Mouse (Mus musculus) forebrain, embryonic 15.5 days (tissue): ENCODE measurements around the gene Bcl3. TPM values are rescaled to one million over a fixed set of nuclear protein-coding genes. Genes with fewer than 3 reads are reported as not detected.

Experiments
- ATAC-seq: fragments of 200-750 bp; cut with Nextera tagmentation; replicated peaks from 2 replicates; pipeline ENCODE4 v1.8.0; 2017; ENCODE audit warnings: mild to moderate bottlenecking, moderate TSS enrichment, moderate library complexity
- H3K27ac ChIP-seq: fragments of 300-500 bp; sonication (generic); replicated peaks from 2 replicates; pipeline ENCODE4 v1.5.1; 2015; ENCODE audit warnings: mild to moderate bottlenecking, inconsistent platforms
- H3K27me3 ChIP-seq: fragments of 300-500 bp; sonication (generic); 2 replicates; pipeline ENCODE4 v1.6.1; 2015; ENCODE audit warnings: inconsistent platforms
- H3K36me3 ChIP-seq: fragments of 300-500 bp; sonication (generic); 2 replicates; pipeline ENCODE4 v1.6.1; 2015; ENCODE audit warnings: mild to moderate bottlenecking, inconsistent platforms
- H3K4me1 ChIP-seq: fragments of 300-500 bp; sonication (generic); 2 replicates; pipeline ENCODE4 v1.6.1; 2015; ENCODE audit warnings: inconsistent platforms
- H3K4me2 ChIP-seq: fragments of 300-500 bp; sonication (generic); replicated peaks from 2 replicates; pipeline ENCODE4 v1.6.1; 2015; ENCODE audit warnings: mild to moderate bottlenecking, inconsistent platforms
- H3K4me3 ChIP-seq: fragments of 300-500 bp; sonication (generic); 2 replicates; pipeline ENCODE4 v1.5.1; 2015; ENCODE audit warnings: mild to moderate bottlenecking, inconsistent platforms
- H3K9ac ChIP-seq: fragments of 300-500 bp; sonication (generic); replicated peaks from 2 replicates; pipeline ENCODE4 v1.6.1; 2015; ENCODE audit warnings: mild to moderate bottlenecking, inconsistent platforms
- H3K9me3 ChIP-seq: fragments of 300-500 bp; sonication (generic); 2 replicates; pipeline ENCODE4 v1.6.1; 2016; ENCODE audit warnings: inconsistent platforms
- WGBS: fragments of 180-500 bp; shearing (Covaris S2); methylation state at CpG from one replicate; pipeline ENCODE4 v1.1.7; 2015; ENCODE audit warnings: mixed read lengths; 5-methylcytosine and 5-hydroxymethylcytosine counted together
- polyA plus RNA-seq: library from polyadenylated mRNA; unstranded; fragments of >200 nt; fragmentation: Nextera tagmentation; extraction: Ambion mirVana; gene quantifications from 2 replicates; pipeline ENCODE4 v1.2.1, GENCODE M21; 2015

The Bcl3 gene
- polyA plus RNA-seq, 1 experiment from 2014 or later, result 1.3 TPM

DNA sequence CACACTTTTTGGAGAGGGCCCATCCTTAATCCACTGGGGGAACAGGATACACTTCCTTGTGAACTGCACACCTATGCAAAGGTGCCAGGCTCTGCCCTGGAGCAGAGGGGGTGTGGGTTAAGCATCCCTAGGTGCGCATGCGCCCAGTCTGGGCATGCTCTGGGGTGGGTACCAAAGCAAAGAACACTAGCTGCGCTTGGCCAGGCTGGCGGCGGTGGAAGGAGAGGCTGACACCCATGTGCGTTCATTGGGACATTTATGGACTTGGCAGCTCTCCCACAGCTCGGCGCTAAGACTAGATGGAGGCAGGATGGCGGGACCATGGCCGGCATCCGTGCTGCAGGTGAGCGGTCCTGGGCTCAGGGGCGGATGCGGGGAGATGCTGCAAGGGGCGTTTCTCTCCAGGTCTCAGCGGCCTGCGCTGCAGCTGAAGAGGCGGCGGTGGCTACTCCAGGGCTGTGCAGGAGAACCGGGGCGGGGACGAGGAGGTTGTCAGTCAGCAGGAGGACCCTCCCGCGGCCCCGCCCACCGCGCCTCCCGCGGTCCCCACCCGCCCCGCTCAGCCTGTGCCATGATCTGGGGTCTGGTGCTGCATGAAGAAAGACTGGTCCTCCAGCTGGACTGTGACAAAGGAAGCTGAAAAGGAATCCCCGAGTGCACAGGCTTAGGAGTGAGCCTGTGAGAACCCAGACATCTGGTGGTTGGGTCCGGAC lies 29.4 kb upstream of the Bcl3 start, which contains the start of gene Gm19345:
Gene Gm19345, plus strand, starts transcription at position 146 of the 713 bp plus-strand sequence.
- peak; percentile 83 for ATAC-seq
- no peak within 1 kb of the TSS for H3K27ac ChIP-seq
- peak within 1 kb of the TSS; percentile 61 for H3K9ac ChIP-seq
- 2% methylated on average over 33 of the region's 33 CpGs for WGBS
- H3K36me3 ChIP-seq, result no peaks in the 10 kb centered on the region
- H3K9me3 ChIP-seq, result no peaks in the 10 kb centered on the region
- H3K4me1 ChIP-seq, result peaks cover 8% of the 10 kb centered on the region; the same call in 1 of the 2 replicates
- no peaks in the 10 kb centered on the region; the same call in 1 of the 2 replicates for H3K27me3 ChIP-seq
- H3K4me2 ChIP-seq, result peak within 1 kb of the TSS; percentile 57
- peak within 1 kb of the TSS; percentile 48 for H3K4me3 ChIP-seq

- no peaks in the 10 kb centered on the region for H3K36me3 ChIP-seq
- H3K9ac ChIP-seq, result no peak overlapping the region
- 70% methylated on average over 15 of the region's 15 CpGs for WGBS
- no peak for ATAC-seq
- no peaks in the 10 kb centered on the region for H3K4me1 ChIP-seq
- H3K4me2 ChIP-seq, result no peak overlapping the region
- H3K27me3 ChIP-seq, result peaks cover 6% of the 10 kb centered on the region; the same call in 1 of the 2 replicates
- H3K9me3 ChIP-seq, result no peaks in the 10 kb centered on the region
- no peak overlapping the region for H3K4me3 ChIP-seq
- H3K27ac ChIP-seq, result no peak overlapping the region
Observed at GRCm38 (mm10) chr7:19844521-19845171, 22.1 kb upstream of the Bcl3 start.

GRCm38 (mm10) chr7:19843561-19843960 lies 21.0 kb upstream of the Bcl3 start:
- WGBS, result 5% methylated on average over 11 of the region's 11 CpGs

DNA sequence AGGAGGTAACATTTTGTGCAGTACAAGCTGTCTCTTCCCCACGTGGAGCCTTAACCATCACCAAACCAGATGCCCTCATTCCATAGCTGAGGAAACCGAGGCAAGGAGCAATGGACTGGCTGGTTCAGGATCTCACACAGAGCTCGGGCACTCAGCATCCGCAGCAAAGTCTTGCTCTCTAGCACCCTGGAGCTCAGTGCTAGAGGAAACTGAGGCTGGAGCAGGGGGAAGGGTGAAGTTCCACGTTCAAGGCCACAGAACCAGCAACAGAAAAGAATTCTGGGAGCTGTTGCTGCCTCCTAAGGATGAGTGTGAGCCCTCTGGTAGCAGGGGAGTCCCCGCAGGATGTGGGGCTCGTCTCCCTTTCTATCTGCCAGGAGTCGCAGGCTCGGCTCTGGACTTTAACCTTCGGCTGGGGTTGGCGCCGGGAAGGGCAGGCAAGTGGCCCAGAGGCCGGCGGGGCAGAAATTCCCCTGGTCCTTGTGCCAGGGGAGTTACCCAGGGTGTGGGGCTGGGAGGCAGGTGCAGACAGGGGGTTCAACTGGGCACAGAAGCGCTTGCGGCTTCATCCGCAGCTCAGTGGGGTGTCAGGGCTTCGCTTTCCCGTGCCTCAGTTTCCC lies 20.4 kb upstream of the Bcl3 start:
- Histone ChIP-seq H3K27ac (no peak overlapping the region), H3K36me3 (no peaks in the 10 kb centered on the region), H3K4me2 (no peak overlapping the region), H3K9me3 (no peaks in the 10 kb centered on the region), H3K9ac (no peak overlapping the region), H3K27me3 (peaks cover 6% of the 10 kb centered on the region; the same call in 1 of the 2 replicates), H3K4me3 (no peak overlapping the region), H3K4me1 (no peaks in the 10 kb centered on the region)
- 29% methylated on average over 19 of the region's 19 CpGs for WGBS
- no peak for ATAC-seq

More at GRCm38 (mm10) chr7:19843561-19843960, 21.0 kb upstream of the Bcl3 start:
- no peaks in the 10 kb centered on the region for H3K4me1 ChIP-seq
- H3K27ac ChIP-seq, result no peak overlapping the region
- no peak overlapping the region for H3K4me2 ChIP-seq
- H3K9me3 ChIP-seq, result no peaks in the 10 kb centered on the region
- no peaks in the 10 kb centered on the region for H3K36me3 ChIP-seq
- H3K4me3 ChIP-seq, result no peak overlapping the region
- H3K27me3 ChIP-seq, result peaks cover 6% of the 10 kb centered on the region; the same call in 1 of the 2 replicates
- ATAC-seq, result 0 out of 2 replicates have a peak, but pooled peaks have one; percentile 41
- H3K9ac ChIP-seq, result no peak overlapping the region

DNA sequence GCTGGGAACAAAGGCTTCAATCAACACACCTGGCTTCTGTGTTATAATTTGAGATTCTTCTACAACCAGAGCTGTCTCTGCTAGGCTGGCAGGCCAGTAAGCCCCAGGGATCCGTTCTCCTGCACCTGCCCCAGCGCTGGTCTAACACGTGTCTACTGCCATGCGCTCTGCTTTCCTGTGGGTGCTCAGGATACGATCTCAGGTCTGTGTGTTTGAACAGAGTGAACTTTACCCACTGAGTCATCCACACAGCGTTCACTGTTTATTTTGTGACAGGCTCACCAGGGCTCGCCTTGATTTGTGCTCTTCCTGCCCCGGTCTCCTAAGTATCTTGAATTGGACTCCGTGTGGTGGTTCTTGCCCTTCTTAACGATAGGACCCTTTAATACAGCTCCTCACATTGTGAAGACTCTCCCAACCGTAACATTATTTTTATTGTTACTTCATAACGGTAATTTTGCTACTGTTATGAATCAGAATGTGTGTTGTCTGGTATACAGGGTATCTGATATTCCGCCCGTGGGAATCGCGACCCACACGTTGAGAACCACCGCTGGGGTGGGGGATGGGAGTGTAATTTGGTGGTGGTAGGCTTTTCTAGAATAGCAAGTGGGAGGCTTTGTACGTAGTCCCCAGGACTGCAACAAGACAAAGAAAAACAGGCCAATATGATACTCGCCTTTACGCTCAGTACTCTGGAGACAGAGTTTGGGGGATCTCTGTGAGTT lies 19.3 kb upstream of the Bcl3 start:
- no peaks in the 10 kb centered on the region for H3K36me3 ChIP-seq
- ATAC-seq, result no peak
- 84% methylated on average over 21 of the region's 21 CpGs for WGBS

GRCm38 (mm10) chr7:19840936-19841335 lies 18.4 kb upstream of the Bcl3 start:
- 76% methylated on average over 3 of the region's 3 CpGs for WGBS
- Histone ChIP-seq H3K27ac (no peak overlapping the region), H3K4me3 (no peak overlapping the region), H3K9ac (no peak overlapping the region), H3K4me1 (no peaks in the 10 kb centered on the region), H3K27me3 (peaks cover 6% of the 10 kb centered on the region; the same call in 1 of the 2 replicates), H3K9me3 (no peaks in the 10 kb centered on the region), H3K36me3 (no peaks in the 10 kb centered on the region), H3K4me2 (no peak overlapping the region)
- no peak for ATAC-seq

More for the DNA sequence above, 19.3 kb upstream of the Bcl3 start:
- no peak overlapping the region for H3K4me2 ChIP-seq
- no peaks in the 10 kb centered on the region for H3K4me1 ChIP-seq
- H3K9ac ChIP-seq, result no peak overlapping the region
- no peak overlapping the region for H3K4me3 ChIP-seq
- no peak overlapping the region for H3K27ac ChIP-seq
- H3K27me3 ChIP-seq, result peaks cover 6% of the 10 kb centered on the region; the same call in 1 of the 2 replicates
- no peaks in the 10 kb centered on the region for H3K9me3 ChIP-seq

- ATAC-seq, result no peak
- Histone ChIP-seq H3K9me3 (no peaks in the 10 kb centered on the region), H3K9ac (no peak overlapping the region), H3K36me3 (no peaks in the 10 kb centered on the region), H3K4me2 (no peak overlapping the region), H3K27me3 (peaks cover 6% of the 10 kb centered on the region; the same call in 1 of the 2 replicates), H3K27ac (no peak overlapping the region), H3K4me1 (no peaks in the 10 kb centered on the region), H3K4me3 (no peak overlapping the region)
- 86% methylated on average over 4 of the region's 4 CpGs for WGBS
Observed at GRCm38 (mm10) chr7:19840371-19840770, 17.8 kb upstream of the Bcl3 start.

DNA sequence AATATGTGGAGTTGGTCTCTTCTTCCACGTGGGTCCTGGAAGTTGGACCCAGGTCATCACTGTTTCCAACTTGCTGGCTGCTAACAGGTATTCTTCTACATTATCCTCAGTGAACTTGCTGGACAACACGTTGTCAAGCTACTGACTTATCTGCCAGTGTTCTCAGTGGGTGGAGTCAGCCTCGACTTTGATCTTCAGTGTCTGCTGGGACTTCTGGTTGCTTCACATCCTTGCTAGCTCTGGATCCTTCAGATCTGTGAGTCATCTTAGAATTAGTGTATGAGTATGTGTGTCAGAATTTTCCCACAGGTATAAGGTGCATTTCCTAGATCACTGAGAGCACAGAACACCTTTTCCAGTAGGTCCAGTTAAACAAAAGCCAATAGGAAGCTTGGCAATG lies 14.3 kb upstream of the Bcl3 start:
- Histone ChIP-seq H3K9ac (no peak overlapping the region), H3K27me3 (no peaks in the 10 kb centered on the region), H3K4me3 (no peak overlapping the region), H3K9me3 (no peaks in the 10 kb centered on the region), H3K4me2 (no peak overlapping the region), H3K27ac (no peak overlapping the region), H3K4me1 (no peaks in the 10 kb centered on the region), H3K36me3 (no peaks in the 10 kb centered on the region)
- ATAC-seq, result no peak
- 75% methylated on average over 3 of the region's 3 CpGs for WGBS

DNA sequence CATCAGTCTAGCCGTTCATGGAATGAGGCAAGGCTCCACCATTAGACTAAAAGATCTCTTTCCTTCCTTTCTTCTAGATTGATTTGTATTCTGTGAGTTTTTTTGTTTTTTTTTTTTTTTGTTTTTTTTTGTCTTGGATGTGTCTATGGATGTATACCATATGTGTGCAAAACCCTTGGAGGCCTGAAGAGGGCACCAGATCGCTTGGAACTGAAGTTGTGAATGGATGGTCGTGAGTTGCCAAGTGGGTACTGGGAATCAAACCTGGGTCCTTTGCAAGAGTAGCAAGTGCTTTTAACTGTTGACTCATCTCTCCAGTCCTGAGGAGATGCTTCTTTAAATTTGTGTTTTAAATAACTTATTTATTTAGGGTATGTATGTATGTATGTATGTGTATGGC lies 11.5 kb upstream of the Bcl3 start:
- WGBS, result 70% methylated on average over 3 of the region's 3 CpGs
- Histone ChIP-seq H3K4me2 (no peak overlapping the region), H3K27ac (no peak overlapping the region), H3K36me3 (no peaks in the 10 kb centered on the region), H3K4me1 (no peaks in the 10 kb centered on the region), H3K9me3 (no peaks in the 10 kb centered on the region), H3K4me3 (no peak overlapping the region), H3K9ac (no peak overlapping the region), H3K27me3 (no peaks in the 10 kb centered on the region)
- ATAC-seq, result no peak

- Histone ChIP-seq H3K27me3 (no peaks in the 10 kb centered on the region), H3K9me3 (no peaks in the 10 kb centered on the region), H3K4me3 (no peak overlapping the region), H3K27ac (no peak overlapping the region), H3K4me1 (no peaks in the 10 kb centered on the region), H3K36me3 (no peaks in the 10 kb centered on the region), H3K4me2 (no peak overlapping the region), H3K9ac (no peak overlapping the region)
- no peak for ATAC-seq
- WGBS, result 64% methylated on average over 9 of the region's 9 CpGs
Observed at GRCm38 (mm10) chr7:19831837-19832236, 9.3 kb upstream of the Bcl3 start.

GRCm38 (mm10) chr7:19830682-19831156 lies 8.1 kb upstream of the Bcl3 start:
- Histone ChIP-seq H3K27me3 (no peaks in the 10 kb centered on the region), H3K9ac (no peak overlapping the region), H3K4me3 (no peak overlapping the region), H3K36me3 (no peaks in the 10 kb centered on the region), H3K4me1 (no peaks in the 10 kb centered on the region), H3K4me2 (no peak overlapping the region), H3K9me3 (no peaks in the 10 kb centered on the region), H3K27ac (no peak overlapping the region)
- WGBS, result 39% methylated on average over 13 of the region's 13 CpGs
- ATAC-seq, result no peak
